Mouse (Mus musculus) midbrain, embryonic 12.5 days (tissue): ENCODE results near the gene Zdhhc18. TPM values are rescaled to one million over a fixed set of nuclear protein-coding genes. Genes with fewer than 3 reads are reported as not detected.

Experiments
- ATAC-seq: fragments of 200-750 bp; cut with Nextera tagmentation; 2 replicates; pipeline ENCODE4 v1.8.0; 2017; ENCODE audit warnings: low read depth, moderate TSS enrichment, moderate library complexity; ENCODE audit not compliant: low FRiP score
- H3K27ac ChIP-seq: fragments of 300-500 bp; sonication (generic); replicated peaks from 2 replicates; pipeline ENCODE4 v1.5.1; 2016; ENCODE audit warnings: mild to moderate bottlenecking
- H3K27me3 ChIP-seq: fragments of 300-500 bp; sonication (generic); 2 replicates; pipeline ENCODE4 v1.6.1; 2016; ENCODE audit warnings: mild to moderate bottlenecking
- H3K36me3 ChIP-seq: fragments of 300-500 bp; sonication (generic); 2 replicates; pipeline ENCODE4 v1.6.1; 2016
- H3K4me1 ChIP-seq: fragments of 300-500 bp; sonication (generic); 2 replicates; pipeline ENCODE4 v1.6.1; 2016
- H3K4me2 ChIP-seq: fragments of 300-500 bp; sonication (generic); replicated peaks from 2 replicates; pipeline ENCODE4 v1.6.1; 2016; ENCODE audit warnings: mild to moderate bottlenecking, moderate library complexity
- H3K4me3 ChIP-seq: fragments of 300-500 bp; sonication (generic); 2 replicates; pipeline ENCODE4 v1.5.1; 2016; ENCODE audit warnings: mild to moderate bottlenecking
- H3K9ac ChIP-seq: fragments of 300-500 bp; sonication (generic); replicated peaks from 2 replicates; pipeline ENCODE4 v1.6.1; 2016; ENCODE audit warnings: mild to moderate bottlenecking, moderate library complexity
- H3K9me3 ChIP-seq: fragments of 300-500 bp; sonication (generic); 2 replicates; pipeline ENCODE4 v1.6.1; 2016; ENCODE audit warnings: mild to moderate bottlenecking
- WGBS: fragments of 180-500 bp; shearing (Covaris S2); methylation state at CpG from one replicate; pipeline ENCODE4 v1.1.7; 2016; 5-methylcytosine and 5-hydroxymethylcytosine counted together
- polyA plus RNA-seq: library from polyadenylated mRNA; unstranded; fragments of >200 nt; fragmentation: Nextera tagmentation; extraction: Ambion mirVana; gene quantifications from 2 replicates; pipeline ENCODE4 v1.2.1, GENCODE M21; 2016

The Zdhhc18 gene
- polyA plus RNA-seq, 1 experiment from 2014 or later: 4.7 TPM

DNA sequence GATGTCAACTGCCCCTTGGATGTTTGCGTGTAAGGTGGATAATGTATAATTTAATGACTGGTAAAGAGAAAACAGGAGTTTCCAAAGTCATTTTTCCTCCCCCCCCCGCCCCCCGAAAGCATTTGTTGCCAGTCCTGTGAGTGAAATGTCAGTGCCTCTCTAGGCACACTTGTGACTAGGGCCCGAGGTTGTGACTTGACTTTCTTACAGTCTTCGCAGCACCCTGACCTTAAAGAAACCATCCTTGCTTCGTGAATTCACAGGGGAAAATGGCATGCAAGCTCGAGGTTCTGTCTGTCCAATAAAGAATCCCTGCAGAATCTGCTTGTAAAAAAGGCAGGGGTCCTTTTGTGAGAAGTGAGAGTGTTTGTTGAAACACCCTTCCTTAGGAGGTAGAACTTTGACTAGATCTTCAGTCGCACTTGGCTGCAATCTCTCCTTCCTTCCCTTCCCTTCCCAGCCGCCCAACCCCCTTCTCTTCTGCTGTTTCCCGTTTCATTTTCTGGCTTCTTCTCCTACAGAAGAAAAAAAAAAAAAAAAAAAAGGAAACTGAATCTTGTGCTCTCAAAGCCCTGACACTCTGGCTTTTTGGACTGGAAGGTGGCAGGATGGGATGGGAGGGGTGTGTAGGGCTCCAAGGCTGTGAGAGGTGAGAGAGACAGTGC is 23.8 kb upstream of the Zdhhc18 start:
- Histone ChIP-seq H3K4me2 (peak overlapping the region; percentile 67; the same call in 1 of the 2 replicates), H3K27me3 (no peaks in the 10 kb centered on the region), H3K27ac (peak overlapping the region; percentile 98; the same call in 1 of the 2 replicates), H3K4me1 (peaks cover 59% of the 10 kb centered on the region), H3K9ac (no peak overlapping the region), H3K36me3 (0 out of 2 replicates have a peak, but pooled peaks cover 7% of the 10 kb centered on the region), H3K9me3 (no peaks in the 10 kb centered on the region), H3K4me3 (no peak overlapping the region)
- no peak for ATAC-seq
- 50% methylated on average over 9 of the region's 10 CpGs for WGBS

DNA sequence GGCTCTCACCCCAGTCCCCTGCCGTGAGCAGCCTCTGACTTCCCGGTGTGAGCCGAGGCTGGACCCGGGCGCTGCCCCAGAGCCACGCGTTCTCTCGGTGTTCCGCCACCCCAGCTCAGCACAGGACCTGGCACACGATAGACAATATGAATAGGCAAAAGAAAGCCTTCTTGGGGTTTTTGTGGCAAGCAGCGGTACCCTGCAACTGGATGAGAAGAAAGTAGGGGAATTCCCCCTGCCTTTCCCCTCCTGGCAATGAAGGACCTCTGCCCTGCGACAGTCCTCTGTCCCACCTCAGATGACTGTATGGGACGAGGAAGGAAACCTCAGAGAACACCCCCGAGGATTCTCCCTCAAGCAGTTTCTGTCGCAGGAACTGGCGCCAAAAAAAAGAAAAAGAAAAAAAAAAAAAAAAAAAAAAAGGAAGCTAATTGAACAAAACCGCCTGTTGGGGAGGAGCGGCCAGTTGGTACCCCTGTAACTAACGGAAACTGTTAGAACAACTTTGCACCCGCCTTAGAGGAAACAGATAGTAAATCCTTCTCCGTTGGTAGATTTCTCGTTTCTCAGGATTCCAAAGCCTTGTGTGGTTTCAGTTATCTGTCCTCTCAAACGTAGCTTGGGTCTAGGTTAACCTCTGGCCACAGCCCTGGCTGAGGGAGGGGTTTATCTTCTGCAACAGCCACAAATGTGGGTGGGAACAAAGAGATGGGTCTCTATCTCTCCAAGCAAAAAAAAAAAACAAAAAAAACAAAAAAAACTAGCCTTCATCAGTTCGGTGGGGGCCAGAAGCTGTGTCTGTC is 23.1 kb upstream of the Zdhhc18 start:
- peak overlapping the region; percentile 98 for H3K27ac ChIP-seq
- H3K27me3 ChIP-seq: no peaks in the 10 kb centered on the region
- peak overlapping the region; percentile 75 for H3K4me3 ChIP-seq
- peaks cover 6% of the 10 kb centered on the region; the same call in 1 of the 2 replicates for H3K36me3 ChIP-seq
- ATAC-seq: peak; percentile 8; the same call in 1 of the 2 replicates
- peak overlapping the region; percentile 67 for H3K4me2 ChIP-seq
- H3K9ac ChIP-seq: peak overlapping the region; percentile 83
- no peaks in the 10 kb centered on the region for H3K9me3 ChIP-seq
- WGBS: 6% methylated on average over 24 of the region's 24 CpGs
- peaks cover 59% of the 10 kb centered on the region for H3K4me1 ChIP-seq

- Histone ChIP-seq H3K4me3 (peak within 1 kb of the TSS; percentile 75), H3K9ac (peak within 1 kb of the TSS; percentile 83), H3K36me3 (peaks cover 9% of the 10 kb centered on the region; the same call in 1 of the 2 replicates), H3K27me3 (no peaks in the 10 kb centered on the region), H3K4me2 (peak within 1 kb of the TSS; percentile 67), H3K27ac (peak within 1 kb of the TSS; percentile 98), H3K9me3 (no peaks in the 10 kb centered on the region), H3K4me1 (peaks cover 53% of the 10 kb centered on the region)
- peak; percentile 90 for ATAC-seq
- WGBS: under 1% methylated on average over 74 of the region's 76 CpGs
Measured at GRCm38 (mm10) chr4:133671881-133672844, 22.2 kb upstream of the Zdhhc18 start, which contains the start of gene Pigv. Pigv (minus strand) TSS chr4:133672647.

DNA sequence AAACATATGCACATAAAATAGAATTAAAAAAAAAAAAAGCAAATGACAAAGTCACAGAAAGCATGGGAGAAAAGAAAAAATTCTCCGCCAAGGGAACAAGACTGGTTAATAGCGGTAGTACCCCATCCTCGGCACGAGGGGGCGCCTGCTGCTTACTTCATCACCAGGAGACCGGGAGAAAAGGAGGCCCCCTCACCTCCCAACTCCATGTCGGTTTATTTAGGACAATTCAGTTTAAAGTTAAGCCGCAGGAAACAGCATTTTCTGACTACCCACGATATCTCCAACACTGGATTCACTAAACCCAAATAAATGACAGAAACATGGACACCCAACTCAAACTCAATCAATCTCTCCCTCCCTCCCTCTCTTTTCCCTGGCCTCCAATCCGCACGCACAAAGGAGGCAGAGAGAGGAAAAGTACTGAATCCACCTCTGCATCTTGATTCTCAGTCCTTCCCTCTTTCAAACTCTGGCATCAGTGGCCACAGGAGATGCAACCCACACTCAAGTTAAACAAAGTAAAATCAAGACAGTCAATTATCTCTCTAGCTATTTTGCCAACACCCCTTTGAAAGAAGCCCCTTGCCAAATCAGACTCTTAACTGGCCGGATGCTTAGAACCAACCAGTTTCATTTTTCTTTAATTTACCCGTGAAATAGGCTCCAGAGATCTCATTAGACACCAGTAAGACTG is 21.4 kb upstream of the Zdhhc18 start:
- 6% methylated on average over 11 of the region's 13 CpGs for WGBS
- peaks cover 44% of the 10 kb centered on the region for H3K4me1 ChIP-seq

GRCm38 (mm10) chr4:133669652-133670210 is 19.8 kb upstream of the Zdhhc18 start:
- no peaks in the 10 kb centered on the region for H3K27me3 ChIP-seq
- H3K4me1 ChIP-seq: peaks cover 34% of the 10 kb centered on the region
- no peak overlapping the region for H3K4me3 ChIP-seq
- H3K36me3 ChIP-seq: peaks cover 15% of the 10 kb centered on the region; the same call in 1 of the 2 replicates
- ATAC-seq: no peak
- H3K9ac ChIP-seq: no peak overlapping the region
- H3K9me3 ChIP-seq: no peaks in the 10 kb centered on the region
- no peak overlapping the region for H3K4me2 ChIP-seq
- WGBS: 68% methylated on average over 6 of the region's 6 CpGs
- no peak overlapping the region for H3K27ac ChIP-seq

More for the DNA sequence above, 21.4 kb upstream of the Zdhhc18 start:
- no peaks in the 10 kb centered on the region for H3K27me3 ChIP-seq
- H3K9ac ChIP-seq: peak overlapping the region; percentile 83
- peaks cover 9% of the 10 kb centered on the region; the same call in 1 of the 2 replicates for H3K36me3 ChIP-seq
- H3K27ac ChIP-seq: peak overlapping the region; percentile 98
- H3K4me3 ChIP-seq: peak overlapping the region; percentile 75
- H3K9me3 ChIP-seq: no peaks in the 10 kb centered on the region
- peak overlapping the region; percentile 67 for H3K4me2 ChIP-seq
- no peak for ATAC-seq

- H3K27ac ChIP-seq: no peak overlapping the region
- H3K27me3 ChIP-seq: no peaks in the 10 kb centered on the region
- no peak overlapping the region for H3K9ac ChIP-seq
- peaks cover 19% of the 10 kb centered on the region; the same call in 1 of the 2 replicates for H3K36me3 ChIP-seq
- WGBS: 89% methylated on average over 3 of the region's 3 CpGs
- H3K9me3 ChIP-seq: no peaks in the 10 kb centered on the region
- H3K4me3 ChIP-seq: no peak overlapping the region
- no peak overlapping the region for H3K4me2 ChIP-seq
- H3K4me1 ChIP-seq: peaks cover 26% of the 10 kb centered on the region
- no peak for ATAC-seq
Measured at GRCm38 (mm10) chr4:133668537-133668936, 18.6 kb upstream of the Zdhhc18 start.

GRCm38 (mm10) chr4:133666199-133666598 is 16.2 kb upstream of the Zdhhc18 start:
- H3K4me2 ChIP-seq: no peak overlapping the region
- H3K27me3 ChIP-seq: no peaks in the 10 kb centered on the region
- no peak for ATAC-seq
- H3K4me3 ChIP-seq: no peak overlapping the region
- no peak overlapping the region for H3K27ac ChIP-seq
- peaks cover 26% of the 10 kb centered on the region; the same call in 1 of the 2 replicates for H3K36me3 ChIP-seq
- WGBS: 86% methylated on average over 6 of the region's 6 CpGs
- no peaks in the 10 kb centered on the region for H3K9me3 ChIP-seq
- H3K9ac ChIP-seq: no peak overlapping the region
- H3K4me1 ChIP-seq: peaks cover 10% of the 10 kb centered on the region

- 44% methylated on average over 11 of the region's 11 CpGs for WGBS
- Histone ChIP-seq H3K9me3 (no peaks in the 10 kb centered on the region), H3K27me3 (no peaks in the 10 kb centered on the region), H3K4me3 (no peak overlapping the region), H3K9ac (no peak overlapping the region; the same call in 1 of the 2 replicates), H3K36me3 (peaks cover 26% of the 10 kb centered on the region; the same call in 1 of the 2 replicates), H3K4me2 (no peak overlapping the region), H3K27ac (no peak overlapping the region), H3K4me1 (peaks cover 11% of the 10 kb centered on the region)
- no peak for ATAC-seq
Measured at GRCm38 (mm10) chr4:133665118-133665517, 15.2 kb upstream of the Zdhhc18 start.

- 83% methylated on average over 8 of the region's 8 CpGs for WGBS
- Histone ChIP-seq H3K4me3 (no peak overlapping the region), H3K27me3 (no peaks in the 10 kb centered on the region), H3K4me2 (no peak overlapping the region), H3K36me3 (peaks cover 20% of the 10 kb centered on the region; the same call in 1 of the 2 replicates), H3K9ac (no peak overlapping the region), H3K27ac (no peak overlapping the region), H3K4me1 (peaks cover 26% of the 10 kb centered on the region), H3K9me3 (no peaks in the 10 kb centered on the region)
- no peak for ATAC-seq
Measured at GRCm38 (mm10) chr4:133662945-133663344, 13.0 kb upstream of the Zdhhc18 start.

GRCm38 (mm10) chr4:133662421-133662820 is 12.5 kb upstream of the Zdhhc18 start:
- Histone ChIP-seq H3K27ac (no peak overlapping the region), H3K9ac (no peak overlapping the region)

More at GRCm38 (mm10) chr4:133662421-133662820, 12.5 kb upstream of the Zdhhc18 start:
- Histone ChIP-seq H3K4me2 (no peak overlapping the region), H3K27me3 (no peaks in the 10 kb centered on the region), H3K9me3 (no peaks in the 10 kb centered on the region), H3K36me3 (peaks cover 17% of the 10 kb centered on the region; the same call in 1 of the 2 replicates), H3K4me1 (peaks cover 26% of the 10 kb centered on the region), H3K4me3 (no peak overlapping the region)
- ATAC-seq: no peak
- WGBS: 88% methylated on average over 8 of the region's 8 CpGs
